Mouse (Mus musculus): ENCODE data around the gene Plcb3. TPM values are rescaled to one million over a fixed set of nuclear protein-coding genes. Genes with fewer than 3 reads are reported as not detected.

Gene Plcb3
- polyA plus RNA-seq, 1 experiment from 2014 or later = 25.0 TPM

DNA sequence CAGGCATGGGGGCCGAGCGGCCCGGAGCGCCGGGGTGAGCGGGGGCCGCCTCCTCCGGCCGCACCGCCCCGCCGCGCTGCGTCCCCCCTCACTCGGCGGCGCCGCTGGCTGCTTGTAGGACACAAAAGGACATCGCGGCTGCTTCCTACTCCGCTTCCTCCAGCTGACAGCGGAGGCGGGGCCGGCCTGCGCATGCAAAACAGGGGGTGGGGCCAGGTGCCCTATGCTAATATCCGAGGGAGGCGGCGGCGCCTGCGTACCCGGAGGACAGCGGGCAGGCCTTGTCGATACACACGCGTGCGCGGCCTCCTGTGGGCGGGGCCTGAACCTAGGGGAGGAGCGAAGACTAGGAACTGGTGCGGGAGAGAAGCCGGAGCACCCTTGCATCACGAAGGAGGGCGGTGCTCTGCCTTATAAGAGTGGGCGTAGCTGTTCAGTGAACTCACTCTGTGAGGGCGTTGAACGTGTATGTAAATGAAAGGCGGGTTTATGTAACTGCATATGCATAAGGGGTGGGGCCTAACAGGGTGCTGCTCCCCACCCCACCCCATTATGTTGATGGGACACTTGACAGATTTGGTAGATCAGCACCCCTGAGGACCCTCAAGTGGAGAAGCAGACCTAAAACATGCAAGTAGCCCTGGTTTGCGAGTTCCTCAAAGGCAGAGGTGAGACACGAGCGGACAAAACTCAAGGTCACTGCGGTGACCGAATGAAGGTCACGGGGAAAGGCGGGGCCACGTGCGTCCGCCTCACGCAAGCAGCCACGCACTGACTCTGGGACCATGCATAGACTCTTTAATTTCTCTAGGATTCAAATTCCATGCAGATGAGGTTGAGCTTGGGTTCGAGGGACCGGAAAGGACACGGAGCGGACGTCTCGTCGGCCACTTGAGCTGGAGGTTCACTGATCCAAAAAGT, 54.4 kb downstream of the Plcb3 start, which contains the start of gene Esrra:
TSS of gene Esrra (minus strand) at position 167 of the 921 bp plus-strand sequence.
- Histone ChIP-seq H3K36me3 (ENCODE audit: control insufficient read depth, insufficient read depth, low read length) (no peaks in the 10 kb centered on the region), H3K9ac (ENCODE audit: low read length) (peak within 1 kb of the TSS; percentile 85), H3K4me3 (ENCODE audit: low read depth, low read length) (peak within 1 kb of the TSS; percentile 75), H3K4me1 (ENCODE audit: control insufficient read depth, insufficient read depth, low read length) (peaks cover 16% of the 10 kb centered on the region), H3K27ac (ENCODE audit: low read depth, low read length) (peak within 1 kb of the TSS; percentile 86), H3K4me2 (ENCODE audit: low read depth) (peak within 1 kb of the TSS; percentile 86), H3K27me3 (ENCODE audit: control insufficient read depth, insufficient read depth, low read length) (peaks cover 45% of the 10 kb centered on the region), H3K9me3 (ENCODE audit: control insufficient read depth, low read length) (no peaks in the 10 kb centered on the region)
- DNase-seq (ENCODE audit: low spot score) (peak; percentile 100), ATAC-seq (ENCODE audit: insufficient read depth, low FRiP score, low TSS enrichment) (peak; percentile 92)
- under 1% methylated on average over 56 of the region's 66 CpGs for WGBS

DNA sequence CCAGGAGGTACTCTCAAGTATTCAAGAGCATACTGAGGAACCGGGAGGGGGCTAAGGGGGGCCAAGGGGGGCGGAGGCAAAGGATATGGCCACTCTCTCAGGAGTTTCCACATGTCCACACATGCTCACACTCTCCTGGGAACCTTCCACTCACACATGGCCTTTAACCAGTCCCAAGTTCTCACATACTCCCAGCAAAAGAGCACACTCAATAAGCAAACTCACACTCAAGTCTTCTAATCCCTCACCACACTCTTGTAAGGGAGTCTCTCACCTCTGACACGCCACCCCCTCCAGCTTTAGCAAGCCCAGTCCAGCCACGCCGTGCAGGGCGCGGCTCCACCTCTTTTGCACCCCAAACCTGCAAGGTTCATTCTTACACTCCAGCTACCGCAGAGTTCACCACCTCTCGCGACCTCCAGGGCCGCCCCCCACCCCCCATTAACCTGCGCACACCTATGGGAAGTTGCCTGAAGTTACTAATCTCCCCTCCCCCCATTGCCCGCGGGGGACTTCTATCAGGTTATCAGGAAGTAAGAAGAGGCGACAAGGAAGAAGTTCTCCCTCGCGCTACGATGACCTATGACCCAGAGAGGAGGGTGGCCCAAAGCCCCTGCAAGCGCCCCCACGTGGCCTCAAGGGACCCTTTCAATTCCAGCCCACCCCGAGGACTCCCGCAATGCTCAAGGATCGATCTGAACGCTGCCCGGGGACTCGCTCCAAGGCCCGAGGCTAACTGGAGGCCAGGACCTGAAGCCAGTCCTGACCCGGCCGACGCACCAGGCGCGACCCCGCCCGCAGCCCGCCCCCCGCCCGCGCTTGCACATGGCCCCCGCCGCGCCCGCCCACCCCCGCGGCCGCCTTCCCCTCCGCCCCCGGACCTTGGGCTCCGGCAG, 55.3 kb downstream of the Plcb3 start:
- ATAC-seq (ENCODE audit: insufficient read depth, low FRiP score, low TSS enrichment) (peak; percentile 48), DNase-seq (ENCODE audit: low spot score) (peak; percentile 54)
- Histone ChIP-seq H3K4me3 (ENCODE audit: low read depth, low read length) (peak overlapping the region; percentile 75), H3K27me3 (ENCODE audit: control insufficient read depth, insufficient read depth, low read length) (peaks cover 36% of the 10 kb centered on the region), H3K36me3 (ENCODE audit: control insufficient read depth, insufficient read depth, low read length) (no peaks in the 10 kb centered on the region), H3K9ac (ENCODE audit: low read length) (peak overlapping the region; percentile 85), H3K4me2 (ENCODE audit: low read depth) (peak overlapping the region; percentile 86), H3K27ac (ENCODE audit: low read depth, low read length) (peak overlapping the region; percentile 86), H3K4me1 (ENCODE audit: control insufficient read depth, insufficient read depth, low read length) (peaks cover 16% of the 10 kb centered on the region), H3K9me3 (ENCODE audit: control insufficient read depth, low read length) (no peaks in the 10 kb centered on the region)
- WGBS = under 1% methylated on average over 33 of the region's 48 CpGs

DNA sequence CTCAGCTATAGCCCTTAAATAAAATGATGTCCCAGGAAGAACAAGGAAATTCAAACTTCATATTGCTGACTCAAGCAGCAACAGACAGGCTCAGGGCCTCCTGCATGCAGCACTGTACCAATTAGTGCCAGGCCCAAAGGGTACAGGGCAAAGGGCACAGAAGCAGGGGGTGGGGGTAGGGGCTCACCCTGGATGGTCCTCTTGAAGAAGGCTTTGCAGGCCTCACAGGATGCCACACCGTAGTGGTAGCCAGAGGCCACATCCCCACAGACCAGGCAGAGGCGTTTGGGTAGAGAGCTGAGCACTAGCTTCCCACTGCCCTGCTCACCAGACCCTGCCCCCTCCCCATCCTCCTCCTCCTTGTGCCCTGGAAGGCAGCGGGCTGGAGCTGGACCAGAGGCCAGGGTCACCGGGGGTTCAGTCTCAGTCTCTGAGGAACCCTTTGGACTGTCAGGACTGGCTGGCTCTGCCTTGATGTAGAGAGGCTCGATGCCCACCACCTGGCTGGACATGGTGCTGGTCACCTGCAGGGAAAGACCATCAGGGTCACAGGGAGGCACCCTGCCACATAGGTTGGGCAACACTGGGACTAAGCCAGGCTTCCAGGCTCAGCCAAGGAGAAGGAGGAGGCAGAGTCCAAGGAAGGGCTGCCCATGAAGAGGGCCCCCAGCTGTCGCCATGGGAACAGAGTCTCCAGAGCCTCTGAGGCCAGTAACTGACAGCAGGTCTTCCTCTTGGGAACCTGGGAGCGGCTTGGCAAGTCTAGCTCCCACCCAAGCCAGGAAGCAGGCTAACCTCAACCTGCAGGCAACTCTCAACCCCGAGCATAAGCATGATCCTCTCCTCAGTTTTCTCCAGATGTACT, 56.2 kb downstream of the Plcb3 start:
- H3K4me3 ChIP-seq (ENCODE audit: low read depth, low read length) = peak overlapping the region; percentile 75
- peaks cover 16% of the 10 kb centered on the region for H3K4me1 ChIP-seq (ENCODE audit: control insufficient read depth, insufficient read depth, low read length)
- H3K9ac ChIP-seq (ENCODE audit: low read length) = peak overlapping the region; percentile 41
- H3K9me3 ChIP-seq (ENCODE audit: control insufficient read depth, low read length) = no peaks in the 10 kb centered on the region
- H3K4me2 ChIP-seq (ENCODE audit: low read depth) = peak overlapping the region; percentile 86
- ATAC-seq (ENCODE audit: insufficient read depth, low FRiP score, low TSS enrichment) (no peak), DNase-seq (ENCODE audit: low spot score) (no peak)
- 50% methylated on average over 8 of the region's 8 CpGs for WGBS
- H3K27me3 ChIP-seq (ENCODE audit: control insufficient read depth, insufficient read depth, low read length) = peaks cover 27% of the 10 kb centered on the region
- no peaks in the 10 kb centered on the region for H3K36me3 ChIP-seq (ENCODE audit: control insufficient read depth, insufficient read depth, low read length)
- no peak overlapping the region for H3K27ac ChIP-seq (ENCODE audit: low read depth, low read length)

DNA sequence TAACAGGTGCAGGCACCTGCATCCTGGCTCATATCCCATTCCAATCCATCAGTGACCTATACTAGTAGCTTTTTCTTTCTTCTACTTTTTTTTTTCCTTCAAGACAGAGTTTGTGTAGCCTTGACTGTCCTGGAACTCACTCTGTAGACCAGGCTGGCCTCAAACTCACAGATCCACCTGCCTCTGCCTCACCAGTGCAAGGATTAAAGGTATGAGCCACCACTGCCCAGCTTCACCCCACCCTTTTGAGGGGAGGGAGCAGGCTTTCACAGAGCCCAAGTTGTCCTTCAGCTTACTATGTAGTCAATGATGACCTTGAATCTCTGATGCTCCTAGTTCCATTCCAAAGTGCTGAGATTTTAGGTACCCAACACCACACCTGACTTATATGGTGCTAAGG, 56.8 kb downstream of the Plcb3 start:
- DNase-seq (ENCODE audit: low spot score) (no peak), ATAC-seq (ENCODE audit: insufficient read depth, low FRiP score, low TSS enrichment) (no peak)
- H3K4me1 ChIP-seq (ENCODE audit: control insufficient read depth, insufficient read depth, low read length) = peaks cover 16% of the 10 kb centered on the region
- no peak overlapping the region for H3K9ac ChIP-seq (ENCODE audit: low read length)
- no peak overlapping the region for H3K27ac ChIP-seq (ENCODE audit: low read depth, low read length)
- H3K9me3 ChIP-seq (ENCODE audit: control insufficient read depth, low read length) = no peaks in the 10 kb centered on the region
- H3K4me3 ChIP-seq (ENCODE audit: low read depth, low read length) = no peak overlapping the region
- H3K27me3 ChIP-seq (ENCODE audit: control insufficient read depth, insufficient read depth, low read length) = peaks cover 21% of the 10 kb centered on the region
- no peak overlapping the region for H3K4me2 ChIP-seq (ENCODE audit: low read depth)
- no peaks in the 10 kb centered on the region for H3K36me3 ChIP-seq (ENCODE audit: control insufficient read depth, insufficient read depth, low read length)

DNA sequence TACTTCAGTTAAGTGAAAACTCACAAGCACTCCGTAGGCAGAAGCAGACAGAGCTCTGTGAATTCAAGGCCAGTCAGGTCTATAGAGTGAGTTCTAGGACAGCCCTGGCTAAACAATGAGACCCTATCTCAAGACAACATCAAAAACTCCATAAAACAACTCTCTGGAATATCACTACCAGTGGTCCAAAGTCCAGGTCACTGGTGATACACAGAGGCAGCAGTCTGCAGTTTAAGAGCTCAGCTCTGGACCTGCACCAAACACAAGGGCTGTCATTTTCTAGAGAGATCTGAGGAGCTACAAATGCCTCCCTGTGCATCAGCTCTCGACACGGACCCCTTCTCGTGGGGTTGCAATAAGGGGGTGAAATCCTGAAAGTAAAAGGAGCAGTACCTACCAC, 57.9 kb downstream of the Plcb3 start:
- DNase-seq (ENCODE audit: low spot score) = no peak
- peaks cover 11% of the 10 kb centered on the region for H3K27me3 ChIP-seq (ENCODE audit: control insufficient read depth, insufficient read depth, low read length)
- WGBS = 88% methylated on average over 4 of the region's 4 CpGs
- no peak overlapping the region for H3K9ac ChIP-seq (ENCODE audit: low read length)
- H3K4me1 ChIP-seq (ENCODE audit: control insufficient read depth, insufficient read depth, low read length) = peaks cover 16% of the 10 kb centered on the region
- no peak overlapping the region for H3K27ac ChIP-seq (ENCODE audit: low read depth, low read length)
- H3K9me3 ChIP-seq (ENCODE audit: control insufficient read depth, low read length) = no peaks in the 10 kb centered on the region
- H3K4me3 ChIP-seq (ENCODE audit: low read depth, low read length) = no peak overlapping the region
- H3K36me3 ChIP-seq (ENCODE audit: control insufficient read depth, insufficient read depth, low read length) = peaks cover 2% of the 10 kb centered on the region; the same call in 1 of the 2 replicates
- H3K4me2 ChIP-seq (ENCODE audit: low read depth) = no peak overlapping the region
- no peak for ATAC-seq (ENCODE audit: insufficient read depth, low FRiP score, low TSS enrichment)

DNA sequence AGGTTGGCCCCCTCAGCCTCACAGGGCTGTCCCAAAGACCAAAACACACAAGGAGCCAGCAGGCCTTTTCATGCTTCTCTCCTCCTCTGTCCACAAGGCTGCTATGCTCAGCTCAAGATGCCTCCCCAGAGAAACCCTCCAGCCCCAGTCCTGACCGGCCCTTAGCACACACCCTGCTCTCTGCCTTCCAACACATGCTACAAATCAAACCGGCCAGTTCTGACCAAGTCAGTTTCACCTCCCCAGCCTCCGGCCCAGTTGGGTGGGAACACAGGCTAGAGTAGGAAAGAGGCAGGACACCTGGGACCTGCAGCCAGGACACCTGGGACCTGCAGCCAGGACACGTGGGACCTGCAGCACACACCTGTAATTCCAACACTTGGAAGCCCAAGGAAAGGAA, 59.8 kb downstream of the Plcb3 start:
- DNase-seq (ENCODE audit: low spot score) (no peak), ATAC-seq (ENCODE audit: insufficient read depth, low FRiP score, low TSS enrichment) (no peak)
- no peaks in the 10 kb centered on the region for H3K27me3 ChIP-seq (ENCODE audit: control insufficient read depth, insufficient read depth, low read length)
- peaks cover 9% of the 10 kb centered on the region; the same call in 1 of the 2 replicates for H3K36me3 ChIP-seq (ENCODE audit: control insufficient read depth, insufficient read depth, low read length)
- no peaks in the 10 kb centered on the region for H3K9me3 ChIP-seq (ENCODE audit: control insufficient read depth, low read length)
- WGBS = 81% methylated on average over 4 of the region's 4 CpGs
- H3K4me2 ChIP-seq (ENCODE audit: low read depth) = no peak overlapping the region
- no peak overlapping the region for H3K9ac ChIP-seq (ENCODE audit: low read length)
- peaks cover 13% of the 10 kb centered on the region for H3K4me1 ChIP-seq (ENCODE audit: control insufficient read depth, insufficient read depth, low read length)
- no peak overlapping the region for H3K27ac ChIP-seq (ENCODE audit: low read depth, low read length)
- H3K4me3 ChIP-seq (ENCODE audit: low read depth, low read length) = no peak overlapping the region

DNA sequence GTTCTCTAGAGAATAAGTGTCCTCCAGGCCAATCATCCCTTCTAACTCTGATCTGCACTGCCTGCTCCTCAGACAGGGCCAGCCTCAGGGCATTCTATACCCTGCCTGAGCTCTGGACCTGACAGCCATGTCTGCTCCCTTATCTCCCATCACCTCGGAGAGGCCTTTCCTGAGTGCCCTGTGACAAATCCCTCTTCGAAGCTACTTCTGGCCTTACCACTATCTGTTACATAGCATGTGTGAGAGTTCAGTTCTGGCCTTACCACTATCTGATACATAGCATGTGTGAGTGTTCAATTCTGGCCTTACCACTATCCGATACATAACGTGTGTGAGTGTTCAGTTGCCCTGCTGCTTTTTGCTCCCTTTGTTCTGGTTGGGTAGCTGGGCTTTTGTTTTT, 61.0 kb downstream of the Plcb3 start:
- H3K9me3 ChIP-seq (ENCODE audit: control insufficient read depth, low read length) = no peaks in the 10 kb centered on the region
- H3K36me3 ChIP-seq (ENCODE audit: control insufficient read depth, insufficient read depth, low read length) = peaks cover 9% of the 10 kb centered on the region; the same call in 1 of the 2 replicates
- DNase-seq (ENCODE audit: low spot score) (no peak), ATAC-seq (ENCODE audit: insufficient read depth, low FRiP score, low TSS enrichment) (no peak)
- H3K9ac ChIP-seq (ENCODE audit: low read length) = no peak overlapping the region
- 94% methylated on average over 4 of the region's 4 CpGs for WGBS
- H3K27ac ChIP-seq (ENCODE audit: low read depth, low read length) = no peak overlapping the region
- no peaks in the 10 kb centered on the region for H3K27me3 ChIP-seq (ENCODE audit: control insufficient read depth, insufficient read depth, low read length)
- H3K4me2 ChIP-seq (ENCODE audit: low read depth) = no peak overlapping the region
- H3K4me1 ChIP-seq (ENCODE audit: control insufficient read depth, insufficient read depth, low read length) = peaks cover 9% of the 10 kb centered on the region
- no peak overlapping the region for H3K4me3 ChIP-seq (ENCODE audit: low read depth, low read length)

DNA sequence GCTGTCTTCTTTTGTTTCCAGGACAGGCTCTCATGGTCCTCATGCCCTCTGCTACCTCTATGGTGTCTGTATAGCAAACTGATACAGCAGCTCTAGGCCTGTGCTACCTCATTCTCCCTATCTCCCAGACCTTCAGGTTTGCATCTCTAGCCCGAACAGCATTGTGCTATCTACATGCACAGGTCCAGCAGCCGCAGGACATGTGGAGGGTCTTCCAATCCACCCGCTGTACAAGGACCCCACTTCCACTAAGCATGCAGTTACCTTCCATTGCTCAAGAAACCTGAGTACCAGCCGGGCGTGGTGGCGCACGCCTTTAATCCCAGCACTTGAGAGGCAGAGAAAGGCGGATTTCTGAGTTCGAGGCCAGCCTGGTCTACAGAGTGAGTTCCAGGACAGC, 61.7 kb downstream of the Plcb3 start:
- WGBS = 94% methylated on average over 9 of the region's 9 CpGs
- Histone ChIP-seq H3K27ac (ENCODE audit: low read depth, low read length) (no peak overlapping the region), H3K27me3 (ENCODE audit: control insufficient read depth, insufficient read depth, low read length) (no peaks in the 10 kb centered on the region), H3K36me3 (ENCODE audit: control insufficient read depth, insufficient read depth, low read length) (peaks cover 9% of the 10 kb centered on the region; the same call in 1 of the 2 replicates), H3K4me2 (ENCODE audit: low read depth) (no peak overlapping the region), H3K9me3 (ENCODE audit: control insufficient read depth, low read length) (no peaks in the 10 kb centered on the region), H3K4me3 (ENCODE audit: low read depth, low read length) (no peak overlapping the region), H3K4me1 (ENCODE audit: control insufficient read depth, insufficient read depth, low read length) (peaks cover 4% of the 10 kb centered on the region), H3K9ac (ENCODE audit: low read length) (no peak overlapping the region)
- ATAC-seq (ENCODE audit: insufficient read depth, low FRiP score, low TSS enrichment) = no peak
- DNase-seq (ENCODE audit: low spot score) = no peak

Data from neural tube, embryonic 11.5 days (tissue).